Mouse (Mus musculus) testis, adult 2 months (tissue): ENCODE data around the gene Col6a4.

Experiments
- CTCF ChIP-seq: fragments of 200-500 bp; IDR thresholded peaks from 2 replicates; pipeline ENCODE4 v1.5.1; 2012; ENCODE audit warnings: low read depth, mild to moderate bottlenecking, inconsistent platforms, low read length, moderate library complexity; ENCODE audit not compliant: control insufficient read depth, insufficient read depth, insufficient replicate concordance
- POLR2A ChIP-seq: fragments of 200-500 bp; IDR thresholded peaks from 2 replicates; pipeline ENCODE4 v1.6.1; 2012; ENCODE audit warnings: low read depth, mild to moderate bottlenecking, inconsistent platforms, low read length, moderate library complexity; ENCODE audit not compliant: control insufficient read depth

DNA sequence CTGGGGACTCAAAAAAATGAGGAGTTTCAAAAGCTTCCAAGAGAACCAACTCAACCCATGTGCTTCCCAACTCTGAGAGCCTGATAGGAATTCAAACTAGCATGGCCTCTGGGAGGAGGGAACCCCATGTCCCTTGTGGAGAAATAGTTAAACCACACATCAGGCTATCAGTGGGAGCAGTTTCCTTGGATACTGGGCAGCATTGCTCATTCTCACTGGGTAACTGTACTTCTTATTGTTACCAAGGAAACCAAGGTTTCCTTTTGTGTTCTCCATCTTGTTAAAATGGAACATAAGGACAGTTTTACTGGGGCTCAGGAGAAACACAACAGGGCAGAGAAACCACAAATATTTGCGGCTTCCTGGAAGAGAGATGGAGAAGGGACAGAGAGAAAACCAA lies 146.8 kb downstream of the Col6a4 start:
- no peak for TF ChIP-seq POLR2A
- TF ChIP-seq CTCF = no peak
